Mouse (Mus musculus) liver, embryonic 15.5 days (tissue): ENCODE measurements around the gene Traip. TPM values are rescaled to one million over a fixed set of nuclear protein-coding genes. Genes with fewer than 3 reads are reported as not detected.

ENCODE experiments used
- ATAC-seq: fragments of 200-750 bp; cut with Nextera tagmentation; 2 replicates; pipeline ENCODE4 v1.8.0; 2017; ENCODE audit warnings: moderate number of reproducible peaks, mild to moderate bottlenecking, moderate library complexity; ENCODE audit not compliant: insufficient read depth
- H3K27ac ChIP-seq: fragments of 300-500 bp; sonication (generic); replicated peaks from 2 replicates; pipeline ENCODE4 v1.5.1; 2015; ENCODE audit warnings: mild to moderate bottlenecking, inconsistent platforms
- H3K27me3 ChIP-seq: fragments of 300-500 bp; sonication (generic); 2 replicates; pipeline ENCODE4 v1.6.1; 2015; ENCODE audit warnings: mild to moderate bottlenecking, inconsistent platforms
- H3K36me3 ChIP-seq: fragments of 300-500 bp; sonication (generic); replicated peaks from 2 replicates; pipeline ENCODE4 v1.6.1; 2015; ENCODE audit warnings: moderate library complexity, mild to moderate bottlenecking, inconsistent platforms
- H3K4me1 ChIP-seq: fragments of 300-500 bp; sonication (generic); replicated peaks from 2 replicates; pipeline ENCODE4 v1.6.1; 2015; ENCODE audit warnings: inconsistent platforms
- H3K4me2 ChIP-seq: fragments of 300-500 bp; sonication (generic); 2 replicates; pipeline ENCODE4 v1.6.1; 2015; ENCODE audit warnings: moderate library complexity, mild to moderate bottlenecking, inconsistent platforms
- H3K4me3 ChIP-seq: fragments of 300-500 bp; sonication (generic); replicated peaks from 2 replicates; pipeline ENCODE4 v1.5.1; 2015; ENCODE audit warnings: mild to moderate bottlenecking, inconsistent platforms
- H3K9ac ChIP-seq: fragments of 300-500 bp; sonication (generic); 2 replicates; pipeline ENCODE4 v1.6.1; 2015; ENCODE audit warnings: moderate library complexity, mild to moderate bottlenecking, inconsistent platforms
- H3K9me3 ChIP-seq: fragments of 300-500 bp; sonication (generic); replicated peaks from 2 replicates; pipeline ENCODE4 v1.6.1; 2016; ENCODE audit warnings: inconsistent platforms
- WGBS: fragments of 180-500 bp; shearing (Covaris S2); methylation state at CpG from one replicate; pipeline ENCODE4 v1.1.7; 2015; ENCODE audit warnings: mixed read lengths; ENCODE audit not compliant: insufficient replicate concordance; 5-methylcytosine and 5-hydroxymethylcytosine counted together
- polyA plus RNA-seq: library from polyadenylated mRNA; unstranded; fragments of >200 nt; fragmentation: Nextera tagmentation; extraction: Ambion mirVana; gene quantifications from 2 replicates; pipeline ENCODE4 v1.2.1, GENCODE M21; 2015

The Traip gene
- polyA plus RNA-seq = 12.6 and 14.6 TPM in 2 replicates

GRCm38 (mm10) chr9:107949922-107950235 is at the start of gene Traip:
Gene Traip, plus strand, starts transcription at chr9:107950136.
- no peaks in the 10 kb centered on the region for H3K9me3 ChIP-seq
- no peak for ATAC-seq
- H3K36me3 ChIP-seq = no peaks in the 10 kb centered on the region
- H3K4me2 ChIP-seq = peak within 1 kb of the TSS; percentile 86
- H3K27ac ChIP-seq = peak within 1 kb of the TSS; percentile 74
- H3K4me3 ChIP-seq = peak within 1 kb of the TSS; percentile 88
- H3K27me3 ChIP-seq = peaks cover 4% of the 10 kb centered on the region; the same call in 1 of the 2 replicates
- H3K9ac ChIP-seq = peak within 1 kb of the TSS; percentile 71
- peaks cover 31% of the 10 kb centered on the region for H3K4me1 ChIP-seq
- 78% methylated on average over 10 of the region's 10 CpGs for WGBS

- Histone ChIP-seq H3K27ac (no peak overlapping the region), H3K4me3 (peak overlapping the region; percentile 17; the same call in 1 of the 2 replicates), H3K4me2 (peak overlapping the region; percentile 56), H3K27me3 (peaks cover 23% of the 10 kb centered on the region), H3K9me3 (no peaks in the 10 kb centered on the region), H3K36me3 (0 out of 2 replicates have a peak, but pooled peaks cover 8% of the 10 kb centered on the region), H3K4me1 (peaks cover 17% of the 10 kb centered on the region), H3K9ac (no peak overlapping the region)
- no peak for ATAC-seq
- 18% methylated on average over 44 of the region's 44 CpGs for whole genome bisulfite sequencing
Measured at GRCm38 (mm10) chr9:107900840-107901626, 48.9 kb upstream of the Traip start.

GRCm38 (mm10) chr9:107901627-107901914 is 48.4 kb upstream of the Traip start:
- H3K4me2 ChIP-seq = peak overlapping the region; percentile 56
- H3K36me3 ChIP-seq = 0 out of 2 replicates have a peak, but pooled peaks cover 8% of the 10 kb centered on the region
- no peak overlapping the region for H3K27ac ChIP-seq
- H3K9ac ChIP-seq = no peak overlapping the region
- peaks cover 23% of the 10 kb centered on the region for H3K4me1 ChIP-seq
- H3K4me3 ChIP-seq = no peak overlapping the region
- H3K27me3 ChIP-seq = peaks cover 25% of the 10 kb centered on the region
- H3K9me3 ChIP-seq = no peaks in the 10 kb centered on the region
- WGBS = 38% methylated on average over 17 of the region's 17 CpGs
- no peak for ATAC-seq

GRCm38 (mm10) chr9:107904726-107905125 is 45.2 kb upstream of the Traip start:
- 4% methylated on average over 4 of the region's 4 CpGs for WGBS
- no peak overlapping the region for H3K4me3 ChIP-seq
- H3K36me3 ChIP-seq = 0 out of 2 replicates have a peak, but pooled peaks cover 8% of the 10 kb centered on the region
- ATAC-seq = 0 out of 2 replicates have a peak, but pooled peaks have one; percentile 43
- H3K9ac ChIP-seq = no peak overlapping the region
- peaks cover 39% of the 10 kb centered on the region for H3K27me3 ChIP-seq
- no peaks in the 10 kb centered on the region for H3K9me3 ChIP-seq
- no peak overlapping the region for H3K4me2 ChIP-seq
- H3K4me1 ChIP-seq = peaks cover 52% of the 10 kb centered on the region
- H3K27ac ChIP-seq = no peak overlapping the region

- 24% methylated on average over 19 of the region's 19 CpGs for WGBS
- no peaks in the 10 kb centered on the region for H3K9me3 ChIP-seq
- H3K27me3 ChIP-seq = peaks cover 24% of the 10 kb centered on the region
- H3K27ac ChIP-seq = no peak within 1 kb of the TSS; the same call in 1 of the 2 replicates
- ATAC-seq = peak; percentile 57
- peaks cover 44% of the 10 kb centered on the region for H3K4me1 ChIP-seq
- 0 out of 2 replicates have a peak, but pooled peaks cover 8% of the 10 kb centered on the region for H3K36me3 ChIP-seq
- H3K4me2 ChIP-seq = peak within 1 kb of the TSS; percentile 75
- peak within 1 kb of the TSS; percentile 48; the same call in 1 of the 2 replicates for H3K9ac ChIP-seq
- peak within 1 kb of the TSS; percentile 50 for H3K4me3 ChIP-seq
Measured at GRCm38 (mm10) chr9:107906252-107906966, 43.5 kb upstream of the Traip start, which contains the start of gene Mst1r. Gene Mst1r, plus strand, starts transcription at chr9:107906873.

GRCm38 (mm10) chr9:107906967-107907800 is 42.8 kb upstream of the Traip start:
- ATAC-seq = no peak
- Histone ChIP-seq H3K4me1 (peaks cover 40% of the 10 kb centered on the region), H3K9me3 (no peaks in the 10 kb centered on the region), H3K27ac (no peak overlapping the region; the same call in 1 of the 2 replicates), H3K9ac (peak overlapping the region; percentile 48; the same call in 1 of the 2 replicates), H3K4me3 (peak overlapping the region; percentile 50), H3K4me2 (peak overlapping the region; percentile 75), H3K27me3 (peaks cover 23% of the 10 kb centered on the region), H3K36me3 (0 out of 2 replicates have a peak, but pooled peaks cover 4% of the 10 kb centered on the region)
- WGBS = 56% methylated on average over 31 of the region's 31 CpGs

GRCm38 (mm10) chr9:107907801-107908120 is 42.2 kb upstream of the Traip start:
- H3K36me3 ChIP-seq = 0 out of 2 replicates have a peak, but pooled peaks cover 2% of the 10 kb centered on the region
- H3K27ac ChIP-seq = no peak overlapping the region
- 77% methylated on average over 14 of the region's 14 CpGs for WGBS
- peaks cover 40% of the 10 kb centered on the region for H3K4me1 ChIP-seq
- no peak overlapping the region for H3K9ac ChIP-seq
- H3K4me2 ChIP-seq = peak overlapping the region; percentile 75
- peaks cover 23% of the 10 kb centered on the region for H3K27me3 ChIP-seq
- no peaks in the 10 kb centered on the region for H3K9me3 ChIP-seq
- no peak overlapping the region; the same call in 1 of the 2 replicates for H3K4me3 ChIP-seq
- ATAC-seq = no peak

GRCm38 (mm10) chr9:107908410-107909158 is 41.4 kb upstream of the Traip start:
- Histone ChIP-seq H3K4me3 (no peak overlapping the region), H3K27me3 (peaks cover 28% of the 10 kb centered on the region)
- no peak for ATAC-seq

GRCm38 (mm10) chr9:107910025-107910769 is 39.7 kb upstream of the Traip start:
- Histone ChIP-seq H3K27me3 (peaks cover 36% of the 10 kb centered on the region), H3K9ac (no peak overlapping the region), H3K9me3 (no peaks in the 10 kb centered on the region), H3K4me2 (no peak overlapping the region), H3K4me3 (no peak overlapping the region), H3K4me1 (peaks cover 38% of the 10 kb centered on the region), H3K36me3 (no peaks in the 10 kb centered on the region), H3K27ac (no peak overlapping the region)
- WGBS = 76% methylated on average over 15 of the region's 15 CpGs
- ATAC-seq = no peak

More at GRCm38 (mm10) chr9:107908410-107909158, 41.4 kb upstream of the Traip start:
- peaks cover 40% of the 10 kb centered on the region for H3K4me1 ChIP-seq
- H3K9ac ChIP-seq = no peak overlapping the region
- no peaks in the 10 kb centered on the region for H3K36me3 ChIP-seq
- no peaks in the 10 kb centered on the region for H3K9me3 ChIP-seq
- WGBS = 33% methylated on average over 18 of the region's 18 CpGs
- peak overlapping the region; percentile 34 for H3K4me2 ChIP-seq
- no peak overlapping the region for H3K27ac ChIP-seq
